Mouse (Mus musculus): ENCODE data around the gene Uba52.

GRCm38 (mm10) chr8:70505698-70506327 lies 4.8 kb downstream of the Uba52 start:
- TF ChIP-seq CTCF (conservative IDR thresholded peaks at IDR 0.05; ENCODE audit: insufficient read depth, insufficient read length, low read depth, low read length) (no peak), POLR2A (IDR thresholded peaks at IDR 0.05; ENCODE audit: low read depth, low read length) (no peak)

Data from kidney, adult 2 months (tissue).